Mouse (Mus musculus): ENCODE data around the gene Nabp2. TPM values are rescaled to one million over a fixed set of nuclear protein-coding genes. Genes with fewer than 3 reads are reported as not detected.
A peak's percentile ranks its signal among the peaks of the same experiment; 100 is the strongest.

Gene Nabp2
- polyA plus RNA-seq, 1 experiment from 2014 or later: 82.4 TPM

DNA sequence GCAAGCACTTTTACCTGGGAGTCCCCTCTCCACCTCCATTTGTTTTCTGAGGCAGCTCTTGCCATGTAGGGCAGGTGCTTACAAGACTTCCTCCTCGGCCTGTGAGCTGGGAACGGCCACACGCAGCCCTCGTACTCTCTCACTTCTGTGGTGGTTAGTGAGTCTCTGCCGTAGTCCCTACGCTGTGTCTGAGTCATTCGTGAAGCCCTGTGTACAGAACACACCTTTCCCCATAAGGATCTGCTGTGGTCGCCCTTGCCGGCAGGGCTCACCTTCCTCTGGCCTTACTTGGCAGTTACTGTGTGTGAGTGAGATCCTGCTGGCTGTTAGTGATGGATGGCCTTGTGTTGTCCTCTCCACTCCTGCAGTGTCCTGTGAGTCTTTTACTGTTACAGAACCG, 23.4 kb upstream of the Nabp2 start:
- peaks cover 40% of the 10 kb centered on the region for H3K36me3 ChIP-seq (ENCODE audit: insufficient read depth, low read length)
- H3K9me3 ChIP-seq (replicated peaks; ENCODE audit: low read length): no peaks in the 10 kb centered on the region
- 59% methylated on average over 10 of the region's 10 CpGs for WGBS
- DNase-seq (ENCODE audit: low spot score) (no peak), ATAC-seq (replicated peaks; ENCODE audit: low FRiP score, low read depth) (no peak)
- H3K4me2 ChIP-seq (ENCODE audit: low read length): no peak overlapping the region
- peak overlapping the region; percentile 75 for H3K27ac ChIP-seq
- TF ChIP-seq CTCF (IDR thresholded peaks at IDR 0.05; ENCODE audit: low read depth): no peak
- no peak overlapping the region for H3K9ac ChIP-seq (ENCODE audit: low read depth, low read length)
- H3K27me3 ChIP-seq (ENCODE audit: insufficient read depth, low read length): no peaks in the 10 kb centered on the region
- no peak overlapping the region for H3K4me3 ChIP-seq (replicated peaks; ENCODE audit: low read depth, low read length)
- no peaks in the 10 kb centered on the region for H3K4me1 ChIP-seq (replicated peaks; ENCODE audit: insufficient read depth, low read length)

DNA sequence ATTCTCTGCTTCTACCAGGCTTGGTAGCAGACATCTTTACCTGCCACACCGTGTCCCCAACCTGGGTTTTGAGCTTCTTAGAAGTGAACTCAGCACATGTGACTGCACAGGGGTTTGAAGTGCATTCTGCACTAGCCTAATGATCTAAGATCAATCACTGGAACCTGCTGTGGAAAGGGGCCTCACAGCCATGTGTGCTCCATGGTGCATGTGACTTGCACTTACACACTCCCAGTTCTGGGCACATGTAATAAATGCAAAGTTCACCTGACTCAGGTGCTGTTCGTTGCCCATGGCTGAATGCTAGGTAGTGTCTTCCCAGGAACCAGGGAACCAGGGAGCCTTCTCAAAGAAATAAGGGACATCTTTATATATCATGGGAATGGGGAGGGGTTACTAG, 22.1 kb upstream of the Nabp2 start:
- WGBS: 63% methylated on average over 2 of the region's 2 CpGs
- ATAC-seq (replicated peaks; ENCODE audit: low FRiP score, low read depth): peak; percentile 29
- H3K9me3 ChIP-seq (replicated peaks; ENCODE audit: low read length): no peaks in the 10 kb centered on the region
- no peaks in the 10 kb centered on the region for H3K4me1 ChIP-seq (replicated peaks; ENCODE audit: insufficient read depth, low read length)
- peak overlapping the region; percentile 20; the same call in 1 of the 2 replicates for H3K27ac ChIP-seq
- peaks cover 47% of the 10 kb centered on the region for H3K36me3 ChIP-seq (ENCODE audit: insufficient read depth, low read length)
- H3K9ac ChIP-seq (ENCODE audit: low read depth, low read length): no peak overlapping the region
- H3K4me3 ChIP-seq (replicated peaks; ENCODE audit: low read depth, low read length): no peak overlapping the region
- H3K4me2 ChIP-seq (ENCODE audit: low read length): no peak overlapping the region
- TF ChIP-seq CTCF (IDR thresholded peaks at IDR 0.05; ENCODE audit: low read depth): no peak
- no peak for DNase-seq (ENCODE audit: low spot score)
- no peaks in the 10 kb centered on the region for H3K27me3 ChIP-seq (ENCODE audit: insufficient read depth, low read length)

DNA sequence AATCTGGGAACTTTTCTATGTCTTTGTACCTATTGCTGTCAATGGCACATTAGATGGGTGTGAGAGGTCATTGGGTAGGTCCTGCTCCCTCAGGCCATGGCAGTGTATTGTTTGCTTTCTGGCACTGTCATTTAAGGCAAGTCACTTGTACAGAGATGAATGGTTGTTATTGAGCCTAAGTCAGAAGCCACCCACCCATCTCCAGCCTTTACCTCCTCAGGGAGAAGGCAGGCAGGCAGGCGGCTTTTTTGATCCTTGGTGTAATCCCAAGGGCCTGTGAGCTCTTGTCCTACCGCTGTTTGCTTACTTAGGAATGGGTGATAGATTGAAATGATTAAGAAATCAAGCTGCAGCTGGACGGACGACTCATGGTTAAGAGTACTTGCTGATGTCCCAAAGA, 18.2 kb upstream of the Nabp2 start:
- DNase-seq (ENCODE audit: low spot score): no peak
- H3K4me3 ChIP-seq (replicated peaks; ENCODE audit: low read depth, low read length): no peak overlapping the region
- no peaks in the 10 kb centered on the region for H3K4me1 ChIP-seq (replicated peaks; ENCODE audit: insufficient read depth, low read length)
- H3K36me3 ChIP-seq (ENCODE audit: insufficient read depth, low read length): peaks cover 23% of the 10 kb centered on the region
- TF ChIP-seq CTCF (IDR thresholded peaks at IDR 0.05; ENCODE audit: low read depth): no peak
- ATAC-seq (replicated peaks; ENCODE audit: low FRiP score, low read depth): no peak
- 85% methylated on average over 4 of the region's 4 CpGs for WGBS
- no peaks in the 10 kb centered on the region for H3K9me3 ChIP-seq (replicated peaks; ENCODE audit: low read length)
- no peak overlapping the region for H3K9ac ChIP-seq (ENCODE audit: low read depth, low read length)
- no peak overlapping the region for H3K4me2 ChIP-seq (ENCODE audit: low read length)
- no peak overlapping the region for H3K27ac ChIP-seq
- H3K27me3 ChIP-seq (ENCODE audit: insufficient read depth, low read length): no peaks in the 10 kb centered on the region

DNA sequence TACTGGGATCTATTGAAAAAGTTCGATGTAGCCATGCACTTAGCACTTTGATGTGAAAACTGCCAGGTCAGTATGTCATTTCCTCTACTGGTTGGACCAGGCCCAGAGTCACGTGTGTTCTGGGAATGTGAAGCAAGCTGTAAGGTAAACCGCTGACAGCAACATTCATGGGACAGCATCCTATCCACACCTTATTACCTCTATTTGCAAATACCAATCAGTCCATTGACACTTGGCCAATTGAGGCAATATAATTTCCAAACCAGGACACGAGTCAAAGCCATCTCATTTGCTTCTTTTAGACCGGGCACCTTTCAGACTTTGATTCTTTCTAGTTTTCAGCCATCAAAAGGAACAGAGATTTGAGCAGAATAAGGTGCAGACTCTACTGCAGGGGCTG, 17.8 kb upstream of the Nabp2 start:
- Histone ChIP-seq H3K4me2 (ENCODE audit: low read length) (no peak overlapping the region), H3K9ac (ENCODE audit: low read depth, low read length) (no peak overlapping the region), H3K4me1 (replicated peaks; ENCODE audit: insufficient read depth, low read length) (no peaks in the 10 kb centered on the region), H3K36me3 (ENCODE audit: insufficient read depth, low read length) (peaks cover 23% of the 10 kb centered on the region), H3K9me3 (replicated peaks; ENCODE audit: low read length) (no peaks in the 10 kb centered on the region), H3K27me3 (ENCODE audit: insufficient read depth, low read length) (no peaks in the 10 kb centered on the region), H3K4me3 (replicated peaks; ENCODE audit: low read depth, low read length) (no peak overlapping the region), H3K27ac (no peak overlapping the region)
- ATAC-seq (replicated peaks; ENCODE audit: low FRiP score, low read depth): no peak
- TF ChIP-seq CTCF (IDR thresholded peaks at IDR 0.05; ENCODE audit: low read depth): no peak
- DNase-seq (ENCODE audit: low spot score): no peak
- WGBS: 82% methylated on average over 5 of the region's 5 CpGs

DNA sequence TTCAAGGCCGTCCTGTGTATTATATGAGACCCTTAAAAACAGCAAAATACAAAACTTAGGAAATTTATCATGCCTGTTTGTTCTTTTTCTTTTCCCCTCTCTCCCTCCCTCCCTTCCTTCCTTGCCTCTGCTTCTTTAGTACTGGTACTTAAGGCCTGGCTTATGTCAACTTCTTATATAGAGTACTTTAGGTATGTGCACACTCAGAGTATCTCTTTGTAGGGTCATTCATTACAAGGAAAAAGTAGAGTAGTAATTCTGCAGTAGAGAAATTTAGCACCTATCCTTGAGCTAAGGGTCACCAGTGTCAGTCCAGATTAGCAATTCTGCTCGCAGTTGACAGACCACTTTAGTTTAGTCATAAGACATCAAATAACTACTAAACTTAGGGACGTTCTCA, 14.0 kb upstream of the Nabp2 start:
- Histone ChIP-seq H3K27me3 (ENCODE audit: insufficient read depth, low read length) (no peaks in the 10 kb centered on the region), H3K9ac (ENCODE audit: low read depth, low read length) (no peak overlapping the region), H3K36me3 (ENCODE audit: insufficient read depth, low read length) (peaks cover 35% of the 10 kb centered on the region), H3K4me3 (replicated peaks; ENCODE audit: low read depth, low read length) (no peak overlapping the region), H3K4me2 (ENCODE audit: low read length) (no peak overlapping the region), H3K4me1 (replicated peaks; ENCODE audit: insufficient read depth, low read length) (no peaks in the 10 kb centered on the region), H3K27ac (peak overlapping the region; percentile 70), H3K9me3 (replicated peaks; ENCODE audit: low read length) (no peaks in the 10 kb centered on the region)
- ATAC-seq (replicated peaks; ENCODE audit: low FRiP score, low read depth) (no peak), DNase-seq (ENCODE audit: low spot score) (no peak)
- TF ChIP-seq CTCF (IDR thresholded peaks at IDR 0.05; ENCODE audit: low read depth): no peak
- whole genome bisulfite sequencing: 56% methylated on average over 3 of the region's 3 CpGs

DNA sequence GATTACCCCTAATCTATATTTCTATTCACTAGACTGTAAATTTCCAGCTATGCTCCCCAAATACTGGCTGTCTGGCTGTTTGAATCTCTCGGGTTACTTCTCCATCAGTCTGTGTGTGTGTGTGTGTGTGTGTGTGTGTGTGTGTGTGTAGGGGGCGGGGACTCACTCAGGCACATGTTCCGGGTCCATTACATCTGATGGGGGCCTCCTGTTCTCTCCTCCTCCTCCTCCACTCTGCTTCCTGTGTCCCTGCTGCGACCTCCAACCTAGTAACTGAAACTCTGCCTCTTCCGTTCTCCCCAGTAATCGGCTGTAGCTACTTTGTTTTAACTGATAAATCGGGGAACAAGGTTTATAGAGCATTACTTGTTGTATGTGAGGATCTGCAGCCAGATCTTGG, 13.3 kb upstream of the Nabp2 start:
- Histone ChIP-seq H3K4me3 (replicated peaks; ENCODE audit: low read depth, low read length) (no peak overlapping the region), H3K9ac (ENCODE audit: low read depth, low read length) (no peak overlapping the region), H3K36me3 (ENCODE audit: insufficient read depth, low read length) (peaks cover 30% of the 10 kb centered on the region), H3K4me1 (replicated peaks; ENCODE audit: insufficient read depth, low read length) (no peaks in the 10 kb centered on the region), H3K27me3 (ENCODE audit: insufficient read depth, low read length) (no peaks in the 10 kb centered on the region), H3K4me2 (ENCODE audit: low read length) (no peak overlapping the region), H3K27ac (peak overlapping the region; percentile 70), H3K9me3 (replicated peaks; ENCODE audit: low read length) (no peaks in the 10 kb centered on the region)
- TF ChIP-seq CTCF (IDR thresholded peaks at IDR 0.05; ENCODE audit: low read depth): no peak
- WGBS: 8% methylated on average over 7 of the region's 7 CpGs
- peak; percentile 91 for DNase-seq (ENCODE audit: low spot score)
- peak; percentile 79 for ATAC-seq (replicated peaks; ENCODE audit: low FRiP score, low read depth)

DNA sequence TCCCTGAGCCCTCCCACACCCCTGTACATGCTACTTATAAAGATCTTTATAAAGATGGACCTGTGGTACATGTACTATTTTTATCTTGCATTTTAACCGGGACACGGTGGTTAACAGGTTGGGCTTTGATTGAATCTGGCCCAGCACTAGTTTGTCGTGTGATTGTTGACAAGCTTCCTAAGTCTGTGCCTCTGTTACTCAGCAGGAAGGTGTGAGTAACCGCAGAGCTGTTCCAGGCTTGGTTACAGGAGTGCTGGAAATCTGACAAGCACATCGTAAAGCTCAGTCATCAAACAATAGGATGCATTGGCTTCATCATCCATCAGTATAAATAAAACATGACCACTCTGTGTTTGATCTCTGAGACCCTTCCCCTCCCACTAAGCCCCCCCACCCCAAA, 11.1 kb upstream of the Nabp2 start:
- Histone ChIP-seq H3K4me3 (replicated peaks; ENCODE audit: low read depth, low read length) (no peak overlapping the region), H3K9ac (ENCODE audit: low read depth, low read length) (no peak overlapping the region), H3K4me1 (replicated peaks; ENCODE audit: insufficient read depth, low read length) (no peaks in the 10 kb centered on the region), H3K9me3 (replicated peaks; ENCODE audit: low read length) (no peaks in the 10 kb centered on the region), H3K36me3 (ENCODE audit: insufficient read depth, low read length) (peaks cover 25% of the 10 kb centered on the region), H3K27me3 (ENCODE audit: insufficient read depth, low read length) (no peaks in the 10 kb centered on the region), H3K4me2 (ENCODE audit: low read length) (no peak overlapping the region), H3K27ac (no peak overlapping the region)
- DNase-seq (ENCODE audit: low spot score) (no peak), ATAC-seq (replicated peaks; ENCODE audit: low FRiP score, low read depth) (no peak)
- TF ChIP-seq CTCF (IDR thresholded peaks at IDR 0.05; ENCODE audit: low read depth): no peak
- WGBS: 62% methylated on average over 5 of the region's 5 CpGs

Data from kidney, postnatal 0 days (tissue).